Mouse (Mus musculus): ENCODE data around the gene Prkce.

Prkce gene

DNA sequence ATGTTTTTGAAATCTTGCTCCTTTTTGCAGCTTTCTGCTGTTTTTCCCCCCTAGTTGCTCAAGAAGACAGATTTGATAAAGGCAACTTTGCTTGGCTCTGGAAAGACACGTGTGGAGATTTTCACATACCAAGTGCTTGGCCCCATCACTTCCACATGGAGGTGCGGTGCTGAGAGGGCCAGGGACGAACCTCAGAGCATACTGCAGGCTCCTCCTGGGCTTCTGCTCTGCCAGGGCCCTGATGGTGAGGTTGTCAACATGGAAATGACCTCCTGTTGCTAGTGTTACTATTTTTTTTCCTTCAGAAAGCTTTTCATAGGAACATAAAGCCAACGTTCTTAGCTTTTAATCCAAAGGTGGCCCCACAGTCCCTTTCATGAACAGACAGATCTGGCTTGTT is 191.3 kb downstream of the Prkce start:
- in situ Hi-C loops (cut with MseI, MboI): no loop called here

DNA sequence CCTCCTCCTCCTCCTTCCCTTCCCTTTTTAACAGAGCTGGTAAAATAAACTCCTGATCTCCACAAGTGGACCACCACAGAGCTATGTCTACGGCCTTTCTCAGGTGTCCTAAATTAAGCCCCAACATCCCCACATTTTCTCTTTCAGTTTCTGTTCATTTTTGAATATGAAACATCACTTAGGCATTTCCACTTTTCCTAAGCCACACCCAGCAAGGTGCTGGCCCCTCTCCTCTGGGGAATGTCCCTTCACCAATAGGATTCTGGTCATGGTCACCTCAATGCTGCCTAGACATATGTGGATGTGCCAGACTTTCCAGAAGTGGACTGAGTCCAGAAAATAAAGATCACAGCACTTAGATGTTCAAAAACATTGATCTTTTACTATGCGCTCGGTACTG is 193.3 kb downstream of the Prkce start:
- in situ Hi-C loops (cut with MseI, MboI): no loop called here

DNA sequence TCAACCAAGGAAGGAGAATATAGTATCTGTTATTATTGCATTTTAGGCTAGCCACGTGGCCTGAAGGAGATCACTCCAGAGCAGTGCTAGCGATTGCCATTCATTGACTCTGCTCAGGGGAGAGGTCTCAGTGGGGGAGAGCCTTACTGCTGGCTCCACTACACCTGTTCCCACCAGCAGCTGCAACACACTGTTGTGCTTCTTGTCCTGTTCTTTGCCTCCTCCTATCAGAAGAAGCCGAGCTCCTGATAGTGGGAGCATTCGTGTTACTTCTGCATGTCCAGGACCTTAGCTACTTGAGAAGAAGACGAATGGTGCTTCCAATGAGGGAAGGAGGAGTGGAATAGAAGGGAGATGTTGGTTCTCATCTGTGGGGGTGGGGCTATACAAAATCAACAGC is 195.8 kb downstream of the Prkce start:
- in situ Hi-C loops (cut with MseI, MboI): no loop called here

DNA sequence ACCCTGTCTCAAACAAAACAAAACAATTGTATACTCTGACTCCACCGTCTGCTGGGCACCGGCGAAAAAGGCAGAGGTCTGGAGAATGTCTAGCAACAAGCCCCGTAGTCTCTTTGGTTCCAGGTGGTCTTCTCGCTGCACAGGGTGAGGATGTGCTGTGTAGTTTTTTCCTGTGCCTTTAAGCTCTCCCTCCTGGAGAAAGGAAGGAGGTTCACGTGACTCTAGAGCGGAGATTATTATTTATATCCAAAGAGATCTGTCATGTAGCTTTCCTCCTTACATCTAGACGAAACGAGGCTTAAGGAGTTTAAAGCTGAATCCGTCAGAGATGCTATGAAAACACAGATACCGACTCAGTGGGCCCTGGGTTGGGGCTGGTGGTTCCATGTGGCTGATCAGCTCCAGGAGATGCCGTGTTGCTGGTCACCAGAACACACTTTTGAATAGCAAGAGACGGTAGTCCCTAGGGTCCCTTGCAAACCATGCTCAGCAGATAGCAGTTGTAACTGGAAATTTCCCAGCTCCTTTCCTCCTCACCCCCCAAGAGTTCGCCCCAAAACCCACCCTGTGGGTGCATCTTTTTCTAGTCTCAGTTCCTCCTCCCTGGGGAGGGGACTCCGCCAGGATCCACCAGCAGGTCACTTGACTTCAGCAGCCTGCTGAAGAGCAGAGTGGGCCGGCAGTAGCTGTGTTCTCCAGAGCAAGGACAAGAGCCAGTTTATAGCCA is 196.9 kb downstream of the Prkce start:
- in situ Hi-C loops (cut with MseI, MboI): no loop called here

DNA sequence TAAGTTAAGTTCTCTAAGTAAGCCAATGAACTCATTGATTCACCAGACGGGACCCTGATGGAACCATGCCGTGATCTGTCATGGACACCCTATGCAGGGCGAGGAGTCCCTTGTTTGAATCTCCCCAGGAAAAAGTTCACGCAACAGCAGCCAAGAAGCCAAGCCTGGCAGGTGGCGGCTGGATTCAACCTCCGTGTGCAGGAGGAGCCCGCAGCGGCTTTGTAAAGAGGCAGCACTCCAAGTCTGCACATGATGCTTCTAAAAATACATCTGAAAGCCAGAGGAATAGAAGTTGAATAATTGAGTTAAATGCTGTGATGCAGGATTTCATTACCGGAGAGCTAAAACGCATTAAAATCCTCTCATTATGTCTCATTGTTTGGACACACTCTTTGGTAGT is 199.3 kb downstream of the Prkce start:
- in situ Hi-C loops (cut with MseI, MboI): no loop called here

DNA sequence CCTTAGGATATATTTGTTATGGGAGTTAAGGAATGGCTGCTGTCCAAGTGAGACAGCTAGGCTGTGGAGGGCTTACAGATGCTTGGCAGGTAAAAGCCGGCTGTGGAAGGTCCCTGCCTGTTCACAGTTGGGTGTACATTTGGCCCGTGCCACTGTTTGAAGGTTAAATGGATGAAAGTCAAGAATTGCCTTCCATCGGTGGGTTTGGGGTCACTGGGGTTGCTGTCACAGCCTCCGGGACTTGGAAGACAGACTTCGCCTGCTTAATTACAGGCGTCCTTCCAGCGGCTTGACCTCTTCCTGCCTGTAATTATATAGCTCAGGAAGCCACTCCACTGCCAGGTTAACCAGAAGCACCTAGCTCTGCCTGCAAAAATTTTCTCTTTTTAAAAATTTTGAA is 200.1 kb downstream of the Prkce start:
- in situ Hi-C loops (cut with MseI, MboI): no loop called here

DNA sequence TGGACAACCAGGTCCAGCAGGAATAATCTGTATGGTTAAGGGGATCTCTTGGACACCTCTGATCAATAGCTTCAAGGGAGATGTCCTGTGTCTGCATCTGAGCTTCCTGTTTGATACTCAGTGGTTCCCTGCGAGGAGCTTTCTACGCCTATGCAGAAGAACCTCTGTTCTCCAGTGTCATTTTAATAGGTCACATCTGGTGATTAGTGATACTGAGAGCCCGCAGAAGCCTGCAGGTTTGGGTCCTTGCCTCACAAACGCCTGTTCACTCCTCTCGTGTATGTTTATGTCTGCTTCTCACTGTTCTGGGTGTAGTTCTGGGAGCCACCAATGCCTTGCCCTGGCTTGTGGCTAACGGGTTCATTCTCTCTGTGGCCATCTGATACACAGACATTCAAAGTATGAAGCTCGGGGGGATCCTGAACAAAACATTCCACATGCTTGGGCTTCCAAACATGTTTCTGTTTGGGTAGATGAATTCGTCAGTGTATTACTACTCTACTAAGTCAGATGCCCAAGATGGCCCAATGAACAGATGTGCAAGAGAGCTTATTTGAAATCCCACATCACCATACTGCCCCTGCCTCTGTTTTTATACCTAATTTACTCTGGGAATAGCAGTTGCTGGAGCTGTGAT is 202.6 kb downstream of the Prkce start:
- in situ Hi-C loops (cut with MseI, MboI): no loop called here

DNA sequence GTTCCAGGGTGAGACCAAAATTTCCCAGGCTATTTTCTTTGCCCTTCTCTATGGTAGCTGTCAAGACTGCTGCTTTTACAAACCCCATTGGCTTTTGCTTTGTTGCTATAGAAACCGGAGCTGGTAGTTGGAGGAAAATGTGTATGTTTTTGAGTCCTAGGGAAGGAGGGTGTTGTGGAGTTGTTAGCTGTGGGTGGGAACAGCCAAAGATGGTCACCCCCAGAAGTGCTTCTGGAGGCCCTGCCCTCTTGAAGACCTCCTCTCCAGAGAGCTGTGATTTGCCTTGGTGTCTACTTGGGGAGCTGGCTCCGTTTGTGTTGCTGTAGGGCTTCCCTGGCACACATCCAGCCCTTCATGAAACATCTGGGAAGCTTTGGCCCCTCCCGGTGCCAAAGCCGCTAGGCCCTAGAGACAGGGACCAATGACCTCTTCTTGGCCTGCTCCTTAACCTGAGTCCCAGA is 203.5 kb downstream of the Prkce start:
- in situ Hi-C loops (cut with MseI, MboI): no loop called here

DNA sequence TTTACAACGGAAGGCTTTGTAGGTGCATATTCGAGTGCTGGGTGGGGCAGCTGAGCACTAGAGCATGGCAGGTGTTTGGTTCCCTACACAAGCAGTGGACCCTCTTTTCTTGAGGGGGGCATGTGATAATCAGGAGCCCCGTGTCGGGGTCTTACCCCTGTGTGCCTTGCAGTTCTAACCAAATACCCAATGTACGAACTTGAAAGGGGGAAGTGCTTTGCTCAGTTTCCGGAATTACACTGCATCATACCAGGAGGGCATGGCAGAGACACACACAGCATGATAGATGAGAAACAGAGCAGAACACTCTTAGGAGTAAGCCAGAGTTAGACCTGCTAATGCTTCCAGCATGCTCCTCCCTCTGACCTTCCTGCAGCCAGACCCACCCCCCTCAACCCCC is 208.8 kb downstream of the Prkce start:
- in situ Hi-C loops (cut with MseI, MboI): no loop called here

DNA sequence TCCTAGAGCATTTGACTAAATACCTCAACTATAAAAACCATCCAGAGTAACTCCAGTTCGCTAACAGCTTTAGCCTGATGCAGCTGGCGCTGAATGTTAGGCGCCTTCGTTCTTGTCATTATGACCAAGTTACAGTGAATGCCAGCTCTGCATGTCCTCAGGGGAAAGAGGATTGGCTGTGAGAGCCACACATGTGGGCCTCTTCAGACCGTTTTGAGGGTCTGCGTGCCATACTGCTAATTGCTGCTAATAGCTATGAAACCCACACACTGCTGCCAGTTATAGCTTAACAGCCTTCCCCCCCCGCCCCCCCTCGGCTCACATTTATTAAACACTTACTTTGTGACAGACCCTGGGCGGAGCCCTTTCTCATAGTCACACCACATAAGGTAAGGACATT is 210.3 kb downstream of the Prkce start:
- in situ Hi-C loops (cut with MseI, MboI): no loop called here

DNA sequence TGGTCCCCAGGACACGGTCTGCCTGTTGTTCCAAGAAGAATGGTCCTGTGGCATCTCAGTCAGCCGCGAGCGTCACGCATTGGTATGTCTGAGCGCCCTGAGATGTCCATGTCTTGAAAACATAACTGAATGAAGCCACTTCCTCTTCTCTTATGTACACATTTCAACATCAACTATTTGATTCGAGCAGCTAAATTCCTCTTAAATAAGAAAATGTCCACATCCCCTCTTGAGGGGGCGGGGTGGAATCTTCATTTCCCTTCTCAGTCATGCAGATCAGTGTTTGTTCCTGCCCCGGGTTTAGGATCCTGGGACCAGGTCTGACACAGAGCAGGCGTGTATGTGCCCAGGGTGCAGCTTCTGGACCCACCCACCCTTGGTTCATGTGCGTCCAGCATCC is 211.0 kb downstream of the Prkce start:
- in situ Hi-C loops (cut with MseI, MboI): no loop called here

DNA sequence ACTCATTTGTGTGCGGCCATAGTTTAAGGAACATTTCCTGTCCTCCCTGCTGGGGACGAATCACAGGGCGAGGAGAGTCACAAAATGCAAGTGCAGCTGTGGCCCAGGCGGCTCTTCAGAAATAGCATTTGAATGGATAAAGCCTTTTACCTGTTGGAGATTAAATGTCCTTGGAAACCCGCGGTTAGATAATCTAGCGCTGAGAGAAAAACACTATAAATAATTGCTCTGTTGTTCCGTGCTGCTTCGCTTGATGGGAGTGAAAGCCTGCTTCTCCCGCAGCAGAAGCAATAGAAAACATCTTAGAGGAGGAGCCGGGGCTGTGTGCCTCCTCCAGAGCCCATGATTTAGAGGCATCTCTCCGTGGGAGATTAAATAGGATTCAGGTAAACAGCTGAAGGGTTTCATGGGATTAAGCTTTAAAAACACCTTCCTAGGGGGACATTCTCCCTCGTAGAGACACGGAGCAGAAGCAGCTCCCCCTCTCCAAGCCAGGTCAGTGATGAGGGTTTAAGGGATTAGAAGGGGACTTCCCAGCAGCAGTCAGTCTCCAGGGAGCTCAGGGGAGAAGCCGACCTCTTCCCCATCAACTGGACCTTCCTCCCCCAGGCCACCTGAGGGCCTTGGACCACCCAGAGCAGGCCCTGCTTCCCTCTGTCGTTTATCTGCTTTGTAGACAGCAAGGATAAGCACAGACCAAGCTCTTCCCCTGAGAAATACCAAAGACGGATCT is 212.0 kb downstream of the Prkce start:
- in situ Hi-C loops (cut with MseI, MboI): no loop called here

DNA sequence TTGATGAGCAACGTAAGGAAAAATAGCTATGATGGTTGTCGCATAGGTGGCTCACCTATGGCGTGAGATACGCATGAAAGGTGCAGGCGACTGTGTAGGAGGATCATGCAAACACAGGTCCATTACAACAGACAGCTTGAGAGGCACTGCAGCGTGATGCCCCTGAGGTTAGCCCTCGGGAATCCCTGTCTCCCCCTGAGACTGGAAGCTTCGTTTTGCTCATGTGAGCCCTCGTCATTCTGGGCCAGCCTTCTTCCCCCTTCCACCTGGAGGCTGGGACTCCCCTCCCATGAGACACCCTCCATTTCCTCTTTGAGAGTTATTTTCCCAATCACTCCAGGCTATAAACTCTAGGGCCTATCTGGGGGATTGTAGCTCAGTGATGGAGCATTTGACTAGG is 213.9 kb downstream of the Prkce start:
- in situ Hi-C loops (cut with MseI, MboI): no loop called here

DNA sequence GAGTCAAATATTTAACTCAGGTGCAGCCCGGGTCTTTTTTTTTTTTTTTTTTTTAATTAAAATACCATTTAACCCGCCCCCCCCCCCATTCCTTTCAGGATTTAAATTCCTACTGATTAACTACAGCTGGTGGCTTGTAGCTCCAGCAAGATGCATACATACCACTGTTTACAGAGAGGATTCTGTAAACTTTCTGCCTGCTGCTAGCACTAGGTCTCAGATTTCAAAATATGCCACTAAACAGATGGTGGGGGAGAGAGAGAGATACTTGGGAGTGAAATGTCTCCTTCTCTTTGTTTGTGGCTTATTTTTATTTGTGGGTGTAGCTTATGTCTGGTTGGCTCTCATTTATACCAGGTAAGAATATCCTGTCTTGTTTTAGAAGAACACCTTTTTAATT is 215.3 kb downstream of the Prkce start:
- in situ Hi-C loops (cut with MseI, MboI): no loop called here

DNA sequence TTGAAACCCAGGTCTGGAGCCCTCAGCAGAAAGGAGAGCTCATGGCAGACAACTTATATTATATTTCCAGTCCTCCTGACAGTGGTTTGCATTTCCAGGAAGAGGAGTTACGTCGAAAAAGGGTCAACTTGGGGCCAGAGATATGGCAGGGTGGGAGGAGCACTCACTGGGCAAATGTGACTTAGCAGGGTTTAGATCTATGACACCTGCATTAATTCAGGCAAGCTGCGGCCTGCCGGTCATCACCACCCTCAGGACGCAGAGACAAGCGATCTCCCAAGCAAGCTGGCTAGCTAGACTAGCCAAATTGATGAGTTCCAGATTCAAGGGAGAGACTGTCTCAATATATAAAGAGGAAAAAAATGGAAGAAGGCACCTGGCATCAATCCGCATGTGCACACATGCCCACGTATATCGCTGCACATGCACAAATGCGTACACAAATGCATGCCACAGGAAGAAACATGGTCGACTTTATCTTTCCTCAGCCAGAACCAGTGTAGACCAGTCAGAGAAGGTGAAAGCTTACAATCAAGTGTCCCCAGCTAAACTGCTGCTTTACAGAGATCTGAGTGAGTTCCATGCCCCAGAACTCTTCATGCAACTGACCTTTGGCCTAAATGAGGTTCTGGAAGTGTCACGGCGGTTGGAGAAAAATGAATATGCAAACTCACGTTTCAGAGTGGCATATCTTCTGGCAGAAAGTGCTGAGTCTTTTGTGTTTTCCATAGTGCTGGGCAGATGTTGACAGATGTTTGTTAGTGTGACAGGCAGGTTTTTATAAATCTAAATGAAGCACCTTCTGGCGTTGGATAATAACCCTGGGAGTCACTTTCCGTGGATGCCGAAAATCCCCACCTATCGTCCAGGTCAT is 216.4 kb downstream of the Prkce start:
- in situ Hi-C loops (cut with MseI, MboI): no loop called here

DNA sequence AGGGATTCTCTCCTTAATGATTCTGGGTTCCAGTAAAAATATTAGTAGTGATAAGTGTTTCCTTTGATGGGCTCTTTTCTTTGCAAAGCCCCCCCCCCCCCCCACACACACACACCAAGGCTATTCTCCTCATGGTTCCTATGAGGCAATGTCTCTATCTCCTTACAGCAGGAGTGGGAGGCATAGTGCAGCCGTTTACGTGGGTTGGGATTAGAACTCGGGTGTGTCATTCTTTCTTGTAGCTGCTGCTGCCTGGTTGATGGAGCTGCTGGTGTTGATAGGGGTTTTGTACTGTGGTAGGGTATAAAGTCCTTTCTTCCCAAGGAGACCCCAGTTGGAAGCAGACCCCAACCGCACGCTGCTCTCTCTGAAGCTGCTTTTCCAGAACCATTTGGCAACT is 224.9 kb downstream of the Prkce start:
- in situ Hi-C loops (cut with MseI, MboI): no loop called here

DNA sequence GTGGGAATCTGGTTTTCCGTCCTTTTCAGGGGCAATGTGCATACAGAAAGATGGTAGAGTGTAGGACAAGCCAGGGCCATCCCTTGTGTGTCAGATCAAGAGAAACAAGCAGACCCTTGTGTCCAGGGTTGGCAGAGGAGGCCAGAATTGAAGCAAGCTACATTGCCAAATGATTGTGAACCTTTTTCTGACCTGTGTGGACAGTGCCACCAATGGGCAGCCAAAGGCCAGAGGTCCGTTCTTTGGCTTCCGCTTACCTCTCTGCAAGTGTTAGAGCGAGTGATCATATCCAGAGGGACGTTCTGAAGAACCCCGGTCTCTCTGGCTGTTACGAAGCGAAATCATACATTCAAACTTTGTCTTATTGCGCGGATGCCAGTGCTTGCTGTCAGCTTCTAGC is 225.6 kb downstream of the Prkce start:
- in situ Hi-C loops (cut with MseI, MboI): no loop called here

DNA sequence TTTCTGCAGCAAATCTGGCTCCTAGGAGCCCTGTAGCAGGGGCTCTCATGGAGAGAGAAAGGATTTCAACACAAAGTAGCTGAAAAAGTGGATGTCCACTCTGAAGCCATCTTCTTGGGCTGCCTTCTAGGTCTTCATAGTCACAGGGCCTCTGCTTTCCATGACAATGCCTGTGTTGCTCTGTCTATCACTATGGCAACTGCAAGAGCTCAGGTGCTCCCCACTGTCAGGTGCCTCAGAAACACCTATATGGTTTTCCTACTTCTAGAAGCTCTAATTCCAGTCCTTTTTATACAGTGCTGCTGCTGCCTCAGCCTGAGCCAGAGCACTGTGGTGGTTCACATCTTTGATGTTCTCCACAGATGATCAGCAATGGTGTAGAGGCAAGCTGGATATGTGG is 229.5 kb downstream of the Prkce start:
- in situ Hi-C loops (cut with MseI, MboI): no loop called here

DNA sequence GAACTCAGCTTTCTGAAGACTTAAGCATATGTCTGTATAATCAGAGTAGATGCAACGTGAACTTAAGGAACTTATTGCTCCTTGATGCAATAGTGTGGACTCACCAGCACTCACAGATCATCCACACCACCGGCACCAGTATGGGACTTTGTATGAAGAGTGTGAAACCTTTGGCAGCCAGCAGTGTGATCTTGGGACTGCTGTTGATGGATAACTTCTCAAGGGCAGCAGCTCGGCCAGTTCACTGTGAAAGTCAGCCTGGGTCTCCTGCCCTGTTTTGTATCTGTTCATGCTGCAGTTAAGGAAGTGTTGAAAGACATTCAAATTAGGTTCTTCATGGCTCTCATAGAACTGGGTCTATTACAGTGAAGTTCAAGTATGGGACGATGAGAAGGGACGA is 230.1 kb downstream of the Prkce start:
- in situ Hi-C loops (cut with MseI, MboI): no loop called here

DNA sequence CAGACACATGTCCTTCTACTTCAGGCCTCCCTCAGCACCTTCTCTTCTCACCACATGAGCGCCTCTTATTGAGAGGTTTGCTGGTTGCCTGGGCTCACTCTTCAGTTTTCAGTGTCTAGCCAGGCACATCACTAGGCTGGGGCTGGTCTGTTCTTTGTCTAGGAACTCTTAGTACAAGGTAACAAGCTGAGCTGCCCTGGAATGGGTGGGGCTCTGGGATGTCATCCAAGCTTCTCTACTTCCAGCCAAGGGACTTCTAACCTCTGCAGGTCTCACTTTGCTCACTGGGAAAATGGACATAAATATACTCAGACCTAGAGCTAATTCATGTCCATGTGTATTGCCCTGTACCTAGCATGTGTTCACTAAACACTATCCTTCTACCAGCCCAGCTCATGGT is 230.6 kb downstream of the Prkce start:
- in situ Hi-C loops (cut with MseI, MboI): no loop called here

DNA sequence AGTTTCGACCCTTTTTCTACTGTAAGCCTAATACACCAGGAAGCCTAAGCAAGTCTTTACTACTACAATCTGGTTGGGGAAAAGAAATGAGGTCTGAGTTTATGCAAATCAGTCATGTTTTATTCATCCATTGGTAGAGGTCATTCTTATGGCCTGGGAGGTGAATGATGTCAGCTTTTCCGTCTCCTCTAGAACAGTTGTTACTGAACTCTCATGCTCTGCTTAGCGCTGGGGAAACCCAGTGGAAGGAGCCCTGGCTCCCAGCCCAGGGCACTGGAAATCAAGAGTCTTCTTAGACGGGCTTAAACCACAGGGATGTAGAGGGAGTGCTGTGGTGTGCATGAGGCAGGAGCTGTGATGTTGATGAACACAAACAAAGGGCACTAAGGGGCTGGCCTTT is 232.4 kb downstream of the Prkce start:
- in situ Hi-C loops (cut with MseI, MboI): no loop called here
